Mouse (Mus musculus) cerebellum, adult 9-10 months (tissue): ENCODE measurements around the gene Smyd1.
"Not testable (repeated sequence)": the region's sequence is repeated elsewhere in the genome, so short reads cannot be mapped to it uniquely, and the experiment has no call there.

Experiments used
- DNase-seq: peaks from one replicate; pipeline ENCODE4 v3.0.0; 2022

Smyd1 gene

GRCm38 (mm10) chr6:71322491-71322921 is 473 bp upstream of the Smyd1 start, which contains the start of gene Cd8b1:
TSS of gene Cd8b1 (plus strand) at chr6:71322788.
- DNase-seq: no peak

- no peak for DNase-seq
Observed at GRCm38 (mm10) chr6:71307486-71307885, 14.5 kb downstream of the Smyd1 start.

- DNase-seq: peak; percentile 22
Observed at GRCm38 (mm10) chr6:71302097-71302731, 19.8 kb downstream of the Smyd1 start.

GRCm38 (mm10) chr6:71298751-71299150 is 23.3 kb downstream of the Smyd1 start:
- DNase-seq: peak; percentile 26

GRCm38 (mm10) chr6:71298051-71298450 is 24.0 kb downstream of the Smyd1 start:
- no peak for DNase-seq

- DNase-seq: no peak
Observed at GRCm38 (mm10) chr6:71295303-71295702, 26.7 kb downstream of the Smyd1 start.

GRCm38 (mm10) chr6:71293509-71293908 is 28.5 kb downstream of the Smyd1 start:
- DNase-seq: no peak

GRCm38 (mm10) chr6:71279418-71279817 is 42.6 kb downstream of the Smyd1 start:
- DNase-seq: no peak

GRCm38 (mm10) chr6:71274621-71275020 is 47.4 kb downstream of the Smyd1 start:
- no peak for DNase-seq

- no peak for DNase-seq
Observed at GRCm38 (mm10) chr6:71273715-71274114, 48.3 kb downstream of the Smyd1 start.

GRCm38 (mm10) chr6:71272316-71272741 is 49.7 kb downstream of the Smyd1 start:
- DNase-seq: no peak

GRCm38 (mm10) chr6:71271389-71272315 is 50.4 kb downstream of the Smyd1 start, which contains the start of gene Krcc1:
TSS of gene Krcc1 (plus strand) at chr6:71271677.
- peak; percentile 97 for DNase-seq

GRCm38 (mm10) chr6:71271057-71271388 is 51.0 kb downstream of the Smyd1 start:
- DNase-seq: no peak

- DNase-seq: peak; percentile 65
Observed at GRCm38 (mm10) chr6:71270301-71271056, 51.6 kb downstream of the Smyd1 start.

GRCm38 (mm10) chr6:71269686-71270050 is 52.4 kb downstream of the Smyd1 start:
- DNase-seq: not testable (repeated sequence)

GRCm38 (mm10) chr6:71268929-71269685 is 52.9 kb downstream of the Smyd1 start:
- DNase-seq: no peak

- DNase-seq: not testable (repeated sequence)
Observed at GRCm38 (mm10) chr6:71267603-71268002, 54.4 kb downstream of the Smyd1 start.

- DNase-seq: no peak
Observed at GRCm38 (mm10) chr6:71262142-71262833, 59.7 kb downstream of the Smyd1 start.

- no peak for DNase-seq
Observed at GRCm38 (mm10) chr6:71261060-71261459, 61.0 kb downstream of the Smyd1 start.

GRCm38 (mm10) chr6:71260051-71260640 is 61.9 kb downstream of the Smyd1 start:
- DNase-seq: no peak

GRCm38 (mm10) chr6:71259166-71259565 is 62.9 kb downstream of the Smyd1 start:
- DNase-seq: no peak
